Mouse (Mus musculus): ENCODE measurements around the gene Sugp1. TPM values are rescaled to one million over a fixed set of nuclear protein-coding genes. Genes with fewer than 3 reads are reported as not detected.

Sugp1 gene
- polyA plus RNA-seq, 2 experiments = 25.4 to 32.6 TPM

DNA sequence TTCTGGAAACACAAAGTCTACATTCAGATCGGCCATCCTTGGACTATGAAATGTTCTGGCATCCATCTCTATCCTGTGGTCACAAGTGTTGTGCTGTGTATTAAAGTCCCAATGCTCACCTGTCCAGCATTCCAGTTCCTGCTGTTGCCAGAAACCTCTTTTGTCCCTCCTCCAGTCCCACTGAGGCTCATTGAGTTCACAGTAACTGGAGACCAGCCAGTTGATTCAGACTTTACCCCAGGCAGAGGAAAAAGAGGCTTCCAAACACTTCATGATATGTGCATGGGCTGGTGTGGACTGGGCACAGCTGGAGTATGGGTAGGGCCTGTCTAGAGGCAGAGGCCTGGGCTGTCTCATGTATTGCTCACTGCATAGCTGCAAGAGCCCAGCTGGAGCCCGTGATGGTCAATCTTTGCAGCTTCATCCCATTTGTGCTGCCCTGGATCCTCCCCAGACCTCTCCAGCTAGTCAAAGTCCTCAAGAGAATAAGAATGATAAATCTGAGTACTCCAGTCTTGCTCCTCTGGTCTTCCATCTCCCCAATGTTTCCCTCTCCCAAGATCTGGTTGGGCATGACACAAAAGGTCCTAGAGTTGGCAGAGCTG is 29.3 kb downstream of the Sugp1 start:
- ATAC-seq (ENCODE audit: low FRiP score, low read depth) = no peak
- 74% methylated on average over 2 of the region's 2 CpGs for WGBS
- H3K27me3 ChIP-seq (ENCODE audit: control insufficient read depth, insufficient read depth, low read length) = no peaks in the 10 kb centered on the region
- H3K4me1 ChIP-seq (ENCODE audit: control insufficient read depth, insufficient read depth, low read length) = 0 out of 2 replicates have a peak, but pooled peaks cover 6% of the 10 kb centered on the region
- DNase-seq (ENCODE audit: low spot score) = no peak
- no peak overlapping the region for H3K27ac ChIP-seq (replicated peaks; ENCODE audit: low read depth, low read length)
- H3K36me3 ChIP-seq (ENCODE audit: control insufficient read depth, insufficient read depth, low read length) = peaks cover 49% of the 10 kb centered on the region
- H3K4me3 ChIP-seq (replicated peaks; ENCODE audit: low read length) = no peak overlapping the region
- H3K4me2 ChIP-seq (replicated peaks; ENCODE audit: low read depth, low read length, severe bottlenecking) = no peak overlapping the region
- TF ChIP-seq POLR2A (IDR thresholded peaks at IDR 0.05; ENCODE audit: borderline replicate concordance, extremely low read depth, insufficient read depth, insufficient read length) = no peak
- H3K9ac ChIP-seq (ENCODE audit: low read depth, low read length, severe bottlenecking) = no peak overlapping the region
- no peaks in the 10 kb centered on the region for H3K9me3 ChIP-seq (ENCODE audit: control insufficient read depth, low read length)

GRCm38 (mm10) chr8:70072441-70073069 is 29.9 kb downstream of the Sugp1 start, which contains the start of gene Tm6sf2:
TSS of gene Tm6sf2 (plus strand) at chr8:70072924.
- H3K4me1 ChIP-seq (ENCODE audit: control insufficient read depth, insufficient read depth, low read length) = 0 out of 2 replicates have a peak, but pooled peaks cover 6% of the 10 kb centered on the region
- peaks cover 44% of the 10 kb centered on the region for H3K36me3 ChIP-seq (ENCODE audit: control insufficient read depth, insufficient read depth, low read length)
- TF ChIP-seq POLR2A (IDR thresholded peaks at IDR 0.05; ENCODE audit: borderline replicate concordance, extremely low read depth, insufficient read depth, insufficient read length) = no peak
- peak within 1 kb of the TSS; percentile 40; the same call in 1 of the 2 replicates for H3K9ac ChIP-seq (ENCODE audit: low read depth, low read length, severe bottlenecking)
- 0 out of 2 replicates have a peak within 1 kb of the TSS, but pooled peaks have one; percentile 5 for H3K4me3 ChIP-seq (replicated peaks; ENCODE audit: low read length)
- H3K9me3 ChIP-seq (ENCODE audit: control insufficient read depth, low read length) = no peaks in the 10 kb centered on the region
- DNase-seq (ENCODE audit: low spot score) (no peak), ATAC-seq (ENCODE audit: low FRiP score, low read depth) (peak; percentile 34; the same call in 1 of the 2 replicates)
- no peak within 1 kb of the TSS for H3K27ac ChIP-seq (replicated peaks; ENCODE audit: low read depth, low read length)
- WGBS = 13% methylated on average over 16 of the region's 27 CpGs
- peak within 1 kb of the TSS; percentile 37 for H3K4me2 ChIP-seq (replicated peaks; ENCODE audit: low read depth, low read length, severe bottlenecking)
- H3K27me3 ChIP-seq (ENCODE audit: control insufficient read depth, insufficient read depth, low read length) = no peaks in the 10 kb centered on the region

GRCm38 (mm10) chr8:70073120-70073519 is 30.5 kb downstream of the Sugp1 start:
- Histone ChIP-seq H3K4me2 (replicated peaks; ENCODE audit: low read depth, low read length, severe bottlenecking) (peak overlapping the region; percentile 37), H3K9me3 (ENCODE audit: control insufficient read depth, low read length) (no peaks in the 10 kb centered on the region), H3K4me3 (replicated peaks; ENCODE audit: low read length) (no peak overlapping the region), H3K27ac (replicated peaks; ENCODE audit: low read depth, low read length) (no peak overlapping the region), H3K9ac (ENCODE audit: low read depth, low read length, severe bottlenecking) (peak overlapping the region; percentile 40; the same call in 1 of the 2 replicates), H3K4me1 (ENCODE audit: control insufficient read depth, insufficient read depth, low read length) (0 out of 2 replicates have a peak, but pooled peaks cover 6% of the 10 kb centered on the region), H3K36me3 (ENCODE audit: control insufficient read depth, insufficient read depth, low read length) (peaks cover 39% of the 10 kb centered on the region), H3K27me3 (ENCODE audit: control insufficient read depth, insufficient read depth, low read length) (no peaks in the 10 kb centered on the region)
- no peak for DNase-seq (ENCODE audit: low spot score)
- ATAC-seq (ENCODE audit: low FRiP score, low read depth) = no peak
- 68% methylated on average over 8 of the region's 8 CpGs for WGBS
- TF ChIP-seq POLR2A (IDR thresholded peaks at IDR 0.05; ENCODE audit: borderline replicate concordance, extremely low read depth, insufficient read depth, insufficient read length) = no peak

DNA sequence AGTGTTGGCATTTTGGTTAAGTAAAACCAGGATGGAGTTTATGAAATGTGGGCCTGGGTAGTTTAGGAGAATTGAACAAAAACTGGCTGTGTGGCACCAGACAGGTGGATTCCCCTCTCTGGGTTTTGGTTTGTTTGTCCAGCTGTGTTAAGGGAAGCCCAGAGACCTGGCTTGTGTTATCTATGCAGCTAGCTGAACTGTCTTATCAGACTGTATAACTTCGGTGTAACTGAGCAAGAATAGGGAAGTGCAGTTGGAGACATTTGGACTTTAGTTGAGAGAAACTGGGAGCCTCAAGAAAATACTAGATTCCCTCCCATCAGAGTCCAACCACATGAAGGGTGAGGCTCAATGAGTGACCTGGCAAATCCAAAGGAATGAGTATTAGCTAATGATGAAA is 31.1 kb downstream of the Sugp1 start:
- WGBS = 85% methylated on average over 1 of the region's 1 CpGs
- no peak for ATAC-seq (ENCODE audit: low FRiP score, low read depth)

GRCm38 (mm10) chr8:70081976-70082375 is 39.4 kb downstream of the Sugp1 start:
- Histone ChIP-seq H3K27ac (replicated peaks; ENCODE audit: low read depth, low read length) (no peak overlapping the region), H3K4me2 (replicated peaks; ENCODE audit: low read depth, low read length, severe bottlenecking) (no peak overlapping the region), H3K4me3 (replicated peaks; ENCODE audit: low read length) (no peak overlapping the region), H3K9me3 (ENCODE audit: control insufficient read depth, low read length) (no peaks in the 10 kb centered on the region), H3K9ac (ENCODE audit: low read depth, low read length, severe bottlenecking) (no peak overlapping the region), H3K36me3 (ENCODE audit: control insufficient read depth, insufficient read depth, low read length) (no peaks in the 10 kb centered on the region), H3K27me3 (ENCODE audit: control insufficient read depth, insufficient read depth, low read length) (peaks cover 53% of the 10 kb centered on the region), H3K4me1 (ENCODE audit: control insufficient read depth, insufficient read depth, low read length) (peaks cover 6% of the 10 kb centered on the region)
- WGBS = 96% methylated on average over 2 of the region's 2 CpGs
- no peak for ATAC-seq (ENCODE audit: low FRiP score, low read depth)
- TF ChIP-seq POLR2A (IDR thresholded peaks at IDR 0.05; ENCODE audit: borderline replicate concordance, extremely low read depth, insufficient read depth, insufficient read length) = no peak
- no peak for DNase-seq (ENCODE audit: low spot score)

More for the DNA sequence above, 31.1 kb downstream of the Sugp1 start:
- no peak for DNase-seq (ENCODE audit: low spot score)
- Histone ChIP-seq H3K4me3 (replicated peaks; ENCODE audit: low read length) (no peak overlapping the region), H3K9me3 (ENCODE audit: control insufficient read depth, low read length) (no peaks in the 10 kb centered on the region), H3K4me2 (replicated peaks; ENCODE audit: low read depth, low read length, severe bottlenecking) (no peak overlapping the region), H3K9ac (ENCODE audit: low read depth, low read length, severe bottlenecking) (no peak overlapping the region), H3K27ac (replicated peaks; ENCODE audit: low read depth, low read length) (no peak overlapping the region), H3K36me3 (ENCODE audit: control insufficient read depth, insufficient read depth, low read length) (peaks cover 33% of the 10 kb centered on the region), H3K27me3 (ENCODE audit: control insufficient read depth, insufficient read depth, low read length) (no peaks in the 10 kb centered on the region), H3K4me1 (ENCODE audit: control insufficient read depth, insufficient read depth, low read length) (0 out of 2 replicates have a peak, but pooled peaks cover 6% of the 10 kb centered on the region)
- TF ChIP-seq POLR2A (IDR thresholded peaks at IDR 0.05; ENCODE audit: borderline replicate concordance, extremely low read depth, insufficient read depth, insufficient read length) = no peak

Data from limb, embryonic 14.5 days (tissue).